Mouse (Mus musculus): Measurements from ENCODE around the gene Jhy. TPM values are rescaled to one million over a fixed set of nuclear protein-coding genes. Genes with fewer than 3 reads are reported as not detected.

Gene Jhy
- not detected in 2 replicates for polyA plus RNA-seq (2015; fragmentation: Nextera tagmentation; extraction: Ambion mirVana)

- peaks cover 49% of the 10 kb centered on the region for H3K27me3 ChIP-seq
- peak within 1 kb of the TSS; percentile 52 for H3K4me3 ChIP-seq
- no peaks in the 10 kb centered on the region for H3K9me3 ChIP-seq
- WGBS = under 1% methylated on average over 42 of the region's 51 CpGs
- H3K9ac ChIP-seq = peak within 1 kb of the TSS; percentile 62
- peak; percentile 61; the same call in 1 of the 2 replicates for ATAC-seq (ENCODE audit: low FRiP score, low read depth)
- H3K4me2 ChIP-seq (replicated peaks) = peak within 1 kb of the TSS; percentile 95
- H3K27ac ChIP-seq = no peak within 1 kb of the TSS
- peaks cover 12% of the 10 kb centered on the region for H3K4me1 ChIP-seq
- no peaks in the 10 kb centered on the region for H3K36me3 ChIP-seq
These were observed at the start of gene Jhy for GRCm38 (mm10) chr9:40963586-40964417. Gene Jhy, minus strand, starts transcription at chr9:40964118.

GRCm38 (mm10) chr9:41012456-41012855 lies 48.5 kb upstream of the Jhy start:
- no peak overlapping the region for H3K27ac ChIP-seq
- no peak overlapping the region for H3K9ac ChIP-seq
- H3K4me1 ChIP-seq = no peaks in the 10 kb centered on the region; the same call in 1 of the 2 replicates
- no peak for ATAC-seq (ENCODE audit: low FRiP score, low read depth)
- no peak overlapping the region for H3K4me2 ChIP-seq (replicated peaks)
- peaks cover 2% of the 10 kb centered on the region; the same call in 1 of the 2 replicates for H3K36me3 ChIP-seq
- no peaks in the 10 kb centered on the region for H3K9me3 ChIP-seq
- H3K27me3 ChIP-seq = no peaks in the 10 kb centered on the region
- H3K4me3 ChIP-seq = no peak overlapping the region
- WGBS = 88% methylated on average over 5 of the region's 5 CpGs

- ATAC-seq (ENCODE audit: low FRiP score, low read depth) = no peak
- H3K9me3 ChIP-seq = no peaks in the 10 kb centered on the region
- H3K4me3 ChIP-seq = no peak overlapping the region
- H3K27me3 ChIP-seq = no peaks in the 10 kb centered on the region
- no peak overlapping the region for H3K9ac ChIP-seq
- H3K4me2 ChIP-seq (replicated peaks) = no peak overlapping the region
- whole genome bisulfite sequencing = 61% methylated on average over 13 of the region's 13 CpGs
- no peak overlapping the region for H3K27ac ChIP-seq
- H3K36me3 ChIP-seq = peaks cover 2% of the 10 kb centered on the region; the same call in 1 of the 2 replicates
- no peaks in the 10 kb centered on the region; the same call in 1 of the 2 replicates for H3K4me1 ChIP-seq
These were observed 47.9 kb upstream of the Jhy start for GRCm38 (mm10) chr9:41011512-41012436.

GRCm38 (mm10) chr9:41007785-41008184 lies 43.9 kb upstream of the Jhy start:
- Histone ChIP-seq H3K9me3 (no peaks in the 10 kb centered on the region), H3K4me2 (replicated peaks) (no peak overlapping the region), H3K9ac (no peak overlapping the region), H3K36me3 (no peaks in the 10 kb centered on the region), H3K27me3 (no peaks in the 10 kb centered on the region), H3K4me1 (no peaks in the 10 kb centered on the region; the same call in 1 of the 2 replicates), H3K4me3 (no peak overlapping the region), H3K27ac (no peak overlapping the region)
- WGBS = 13% methylated on average over 1 of the region's 1 CpGs
- no peak for ATAC-seq (ENCODE audit: low FRiP score, low read depth)

GRCm38 (mm10) chr9:41004415-41004814 lies 40.5 kb upstream of the Jhy start, which contains the start of gene Crtam:
Gene Crtam, minus strand, starts transcription at chr9:41004628.
- no peak within 1 kb of the TSS for H3K9ac ChIP-seq
- no peak within 1 kb of the TSS for H3K27ac ChIP-seq
- no peak for ATAC-seq (ENCODE audit: low FRiP score, low read depth)
- no peaks in the 10 kb centered on the region for H3K9me3 ChIP-seq
- no peak within 1 kb of the TSS for H3K4me3 ChIP-seq
- no peaks in the 10 kb centered on the region for H3K4me1 ChIP-seq
- H3K4me2 ChIP-seq (replicated peaks) = no peak within 1 kb of the TSS
- no peaks in the 10 kb centered on the region for H3K36me3 ChIP-seq
- H3K27me3 ChIP-seq = no peaks in the 10 kb centered on the region
- WGBS = 52% methylated on average over 4 of the region's 4 CpGs

GRCm38 (mm10) chr9:40997116-40997779 lies 33.3 kb upstream of the Jhy start:
- no peak overlapping the region for H3K4me3 ChIP-seq
- H3K4me2 ChIP-seq (replicated peaks) = no peak overlapping the region
- no peak overlapping the region for H3K9ac ChIP-seq
- H3K4me1 ChIP-seq = peaks cover 12% of the 10 kb centered on the region; the same call in 1 of the 2 replicates
- no peaks in the 10 kb centered on the region for H3K27me3 ChIP-seq
- H3K9me3 ChIP-seq = no peaks in the 10 kb centered on the region
- no peaks in the 10 kb centered on the region for H3K36me3 ChIP-seq
- no peak overlapping the region for H3K27ac ChIP-seq
- ATAC-seq (ENCODE audit: low FRiP score, low read depth) = no peak
- 85% methylated on average over 7 of the region's 7 CpGs for whole genome bisulfite sequencing

GRCm38 (mm10) chr9:40994075-40994474 lies 30.2 kb upstream of the Jhy start:
- Histone ChIP-seq H3K27ac (no peak overlapping the region), H3K9ac (no peak overlapping the region), H3K4me3 (no peak overlapping the region), H3K27me3 (no peaks in the 10 kb centered on the region), H3K9me3 (no peaks in the 10 kb centered on the region), H3K4me2 (replicated peaks) (no peak overlapping the region), H3K36me3 (no peaks in the 10 kb centered on the region), H3K4me1 (peaks cover 25% of the 10 kb centered on the region)
- WGBS = 44% methylated on average over 5 of the region's 5 CpGs
- no peak for ATAC-seq (ENCODE audit: low FRiP score, low read depth)

- ATAC-seq (ENCODE audit: low FRiP score, low read depth) = no peak
These were observed 27.6 kb upstream of the Jhy start for GRCm38 (mm10) chr9:40991511-40991910.

GRCm38 (mm10) chr9:40989940-40990588 lies 26.1 kb upstream of the Jhy start:
- Histone ChIP-seq H3K9ac (no peak overlapping the region), H3K9me3 (no peaks in the 10 kb centered on the region), H3K4me2 (replicated peaks) (no peak overlapping the region), H3K36me3 (no peaks in the 10 kb centered on the region), H3K4me3 (no peak overlapping the region), H3K27me3 (no peaks in the 10 kb centered on the region), H3K27ac (no peak overlapping the region), H3K4me1 (peaks cover 30% of the 10 kb centered on the region)
- ATAC-seq (ENCODE audit: low FRiP score, low read depth) = no peak; the same call in 1 of the 2 replicates
- WGBS = 38% methylated on average over 4 of the region's 4 CpGs

More at GRCm38 (mm10) chr9:40991511-40991910, 27.6 kb upstream of the Jhy start:
- WGBS = 64% methylated on average over 6 of the region's 6 CpGs
- H3K27ac ChIP-seq = no peak overlapping the region
- H3K4me3 ChIP-seq = no peak overlapping the region
- no peaks in the 10 kb centered on the region for H3K9me3 ChIP-seq
- no peak overlapping the region for H3K4me2 ChIP-seq (replicated peaks)
- peaks cover 31% of the 10 kb centered on the region for H3K4me1 ChIP-seq
- no peak overlapping the region for H3K9ac ChIP-seq
- no peaks in the 10 kb centered on the region for H3K27me3 ChIP-seq
- no peaks in the 10 kb centered on the region for H3K36me3 ChIP-seq

GRCm38 (mm10) chr9:40984313-40984712 lies 20.4 kb upstream of the Jhy start:
- Histone ChIP-seq H3K4me3 (no peak overlapping the region), H3K4me2 (replicated peaks) (no peak overlapping the region), H3K9ac (no peak overlapping the region), H3K27ac (no peak overlapping the region), H3K36me3 (no peaks in the 10 kb centered on the region), H3K4me1 (peaks cover 8% of the 10 kb centered on the region; the same call in 1 of the 2 replicates), H3K9me3 (no peaks in the 10 kb centered on the region), H3K27me3 (no peaks in the 10 kb centered on the region)
- 74% methylated on average over 3 of the region's 3 CpGs for whole genome bisulfite sequencing
- ATAC-seq (ENCODE audit: low FRiP score, low read depth) = no peak

GRCm38 (mm10) chr9:40983758-40984157 lies 19.8 kb upstream of the Jhy start:
- Histone ChIP-seq H3K9me3 (no peaks in the 10 kb centered on the region), H3K27me3 (no peaks in the 10 kb centered on the region), H3K9ac (no peak overlapping the region), H3K36me3 (no peaks in the 10 kb centered on the region), H3K4me2 (replicated peaks) (no peak overlapping the region), H3K4me1 (peaks cover 8% of the 10 kb centered on the region; the same call in 1 of the 2 replicates), H3K27ac (no peak overlapping the region), H3K4me3 (no peak overlapping the region)
- 88% methylated on average over 3 of the region's 3 CpGs for WGBS
- ATAC-seq (ENCODE audit: low FRiP score, low read depth) = no peak

All from limb, embryonic 13.5 days (tissue).